ENCODE assay signal across 16 mouse cellular contexts in genomic region chr11:84676377-84677078, GRCm38 (mm10).
DNase-seq lines count a peak whose midpoint lies in the region; ATAC-seq lines count a peak whose summit lies in the region.
"Had no signal": no experiment of that assay in that cellular context is flagged by ENCODE, and none has a peak within 500 bp of the region (broad histone marks: within the 10 kb centered on the region; RNA-seq: fewer than 3 reads in every experiment).

No protein-coding gene starts in this region.

- 19% methylated on average over 18 of the region's 18 CpGs for WGBS in hindbrain, embryonic 10.5 days
- WGBS in hindbrain, embryonic 14.5 days, result 18% methylated on average over 18 of the region's 18 CpGs
- 5% methylated on average over 18 of the region's 18 CpGs for WGBS in forebrain, embryonic 13.5 days
- WGBS in midbrain, embryonic 12.5 days, result 4% methylated on average over 18 of the region's 18 CpGs

- H3K4me3 ChIP-seq in hindbrain, embryonic 10.5 days, result no peak overlapping the region
- H3K4me3 ChIP-seq in hindbrain, embryonic 14.5 days (replicated peaks; ENCODE audit: low read length), result no peak overlapping the region
- no peak overlapping the region for H3K4me3 ChIP-seq in forebrain, embryonic 13.5 days
- H3K4me3 ChIP-seq in midbrain, embryonic 12.5 days, result no peak overlapping the region
- H3K4me3 ChIP-seq: heart, embryonic 15.5 days; intestine, embryonic 15.5 days had no signal

- H3K4me2 ChIP-seq in hindbrain, embryonic 14.5 days (replicated peaks), result no peak overlapping the region
- no peak overlapping the region for H3K4me2 ChIP-seq in forebrain, embryonic 13.5 days
- peak overlapping the region; percentile 14 for H3K4me2 ChIP-seq in midbrain, embryonic 12.5 days (replicated peaks)
- H3K4me2 ChIP-seq: heart, embryonic 15.5 days; intestine, embryonic 15.5 days had no signal

- H3K27ac ChIP-seq in hindbrain, embryonic 10.5 days, result peak overlapping the region; percentile 40; the same call in 1 of the 2 replicates
- H3K27ac ChIP-seq in hindbrain, embryonic 14.5 days, result no peak overlapping the region
- no peak overlapping the region for H3K27ac ChIP-seq in forebrain, embryonic 13.5 days
- H3K27ac ChIP-seq in midbrain, embryonic 12.5 days (replicated peaks), result peak overlapping the region; percentile 58
- H3K27ac ChIP-seq: heart, embryonic 15.5 days; intestine, embryonic 15.5 days; liver, embryonic 14.5 days had no signal

- H3K36me3 ChIP-seq in hindbrain, embryonic 10.5 days, result no peaks in the 10 kb centered on the region
- no peaks in the 10 kb centered on the region for H3K36me3 ChIP-seq in hindbrain, embryonic 14.5 days (replicated peaks; ENCODE audit: control insufficient read depth, insufficient read depth)
- no peaks in the 10 kb centered on the region for H3K36me3 ChIP-seq in forebrain, embryonic 13.5 days (ENCODE audit: poor library complexity, severe bottlenecking)
- no peaks in the 10 kb centered on the region for H3K36me3 ChIP-seq in midbrain, embryonic 12.5 days
- H3K36me3 ChIP-seq: heart, embryonic 15.5 days; intestine, embryonic 15.5 days had no signal

- H3K9ac ChIP-seq in hindbrain, embryonic 14.5 days, result no peak overlapping the region
- peak overlapping the region; percentile 34; the same call in 1 of the 2 replicates for H3K9ac ChIP-seq in forebrain, embryonic 13.5 days
- H3K9ac ChIP-seq in midbrain, embryonic 12.5 days (replicated peaks), result no peak overlapping the region
- H3K9ac ChIP-seq: heart, embryonic 15.5 days; intestine, embryonic 15.5 days; liver, embryonic 14.5 days had no signal

- H3K9me3 ChIP-seq in hindbrain, embryonic 10.5 days, result no peaks in the 10 kb centered on the region
- no peaks in the 10 kb centered on the region for H3K9me3 ChIP-seq in hindbrain, embryonic 14.5 days (ENCODE audit: control insufficient read depth, low read length)
- no peaks in the 10 kb centered on the region for H3K9me3 ChIP-seq in forebrain, embryonic 13.5 days (replicated peaks)
- no peaks in the 10 kb centered on the region for H3K9me3 ChIP-seq in midbrain, embryonic 12.5 days
- H3K9me3 ChIP-seq: heart, embryonic 15.5 days; intestine, embryonic 15.5 days had no signal

- peaks cover 37% of the 10 kb centered on the region for H3K4me1 ChIP-seq in hindbrain, embryonic 10.5 days (replicated peaks)
- no peaks in the 10 kb centered on the region for H3K4me1 ChIP-seq in hindbrain, embryonic 14.5 days (replicated peaks; ENCODE audit: control insufficient read depth, insufficient read depth, low read length)
- H3K4me1 ChIP-seq in forebrain, embryonic 13.5 days, result peaks cover 10% of the 10 kb centered on the region
- peaks cover 12% of the 10 kb centered on the region for H3K4me1 ChIP-seq in midbrain, embryonic 12.5 days
- H3K4me1 ChIP-seq: heart, embryonic 15.5 days; intestine, embryonic 15.5 days had no signal

- no peak for DNase-seq in hindbrain, embryonic 10.5 days (ENCODE audit: low spot score)
- no peak for DNase-seq in hindbrain, embryonic 14.5 days (ENCODE audit: low spot score)
- peak; percentile 32 for DNase-seq in retina, postnatal 7 days (ENCODE audit: low read depth, low spot score)
- no peak for DNase-seq in left cerebral cortex, adult 18-20 months (ENCODE audit: low spot score in 2 of 2)
- no peak for DNase-seq in ovary, postnatal 14 days (ENCODE audit: low spot score)
- DNase-seq: adrenal gland, postnatal 25 days; B cell, adult 2 months; heart, adult 11 months; kidney, postnatal 10 days; layer of hippocampus, adult 9-11 months; thymus, postnatal 4 days had no signal

- no peak for ATAC-seq in hindbrain, embryonic 14.5 days (ENCODE audit: low FRiP score)
- ATAC-seq in forebrain, embryonic 13.5 days, result peak; percentile 24; the same call in 1 of the 2 replicates
- peak; percentile 90 for ATAC-seq in midbrain, embryonic 12.5 days (ENCODE audit: low FRiP score, low read depth)
- ATAC-seq: intestine, embryonic 15.5 days had no signal

- peaks cover 65% of the 10 kb centered on the region for H3K27me3 ChIP-seq in hindbrain, embryonic 10.5 days (ENCODE audit: insufficient read depth, poor library complexity, severe bottlenecking)
- H3K27me3 ChIP-seq in hindbrain, embryonic 14.5 days (ENCODE audit: control insufficient read depth, insufficient read depth, low read length), result no peaks in the 10 kb centered on the region; the same call in 1 of the 2 replicates
- H3K27me3 ChIP-seq in forebrain, embryonic 13.5 days, result peaks cover 56% of the 10 kb centered on the region
- H3K27me3 ChIP-seq in midbrain, embryonic 12.5 days, result peaks cover 94% of the 10 kb centered on the region

Comparison
In these comparisons a context has a peak if more than half of its experiments do, and no peak if none do; other contexts are left out.
1. H3K27ac ChIP-seq: peak in hindbrain, embryonic 10.5 days (single experiment) and midbrain, embryonic 12.5 days (single experiment); none in hindbrain, embryonic 14.5 days (single experiment) and forebrain, embryonic 13.5 days (single experiment).